Mouse (Mus musculus): Measurements from ENCODE around the gene Pitpnm1. TPM values are rescaled to one million over a fixed set of nuclear protein-coding genes. Genes with fewer than 3 reads are reported as not detected.

Gene Pitpnm1
- polyA plus RNA-seq, 1 experiment from 2014 or later, result 12.9 TPM

- H3K9ac ChIP-seq, result no peak overlapping the region
- no peak for ATAC-seq (ENCODE audit: insufficient read depth, low FRiP score, low read depth)
- peaks cover 11% of the 10 kb centered on the region for H3K36me3 ChIP-seq
- no peaks in the 10 kb centered on the region for H3K27me3 ChIP-seq (replicated peaks)
- no peak overlapping the region for H3K4me2 ChIP-seq
- WGBS, result 52% methylated on average over 3 of the region's 3 CpGs
- no peak overlapping the region for H3K4me3 ChIP-seq (replicated peaks)
- H3K9me3 ChIP-seq, result no peaks in the 10 kb centered on the region
- H3K4me1 ChIP-seq, result peaks cover 20% of the 10 kb centered on the region
- no peak overlapping the region for H3K27ac ChIP-seq
Measured at GRCm38 (mm10) chr19:4147022-4147405, 47.2 kb downstream of the Pitpnm1 start.

GRCm38 (mm10) chr19:4147782-4148490 lies 48.1 kb downstream of the Pitpnm1 start:
- H3K4me1 ChIP-seq, result peaks cover 20% of the 10 kb centered on the region
- H3K27ac ChIP-seq, result peak overlapping the region; percentile 19; the same call in 1 of the 2 replicates
- WGBS, result 39% methylated on average over 9 of the region's 9 CpGs
- H3K9me3 ChIP-seq, result no peaks in the 10 kb centered on the region
- H3K4me3 ChIP-seq (replicated peaks), result peak overlapping the region; percentile 92
- H3K27me3 ChIP-seq (replicated peaks), result no peaks in the 10 kb centered on the region
- ATAC-seq (ENCODE audit: insufficient read depth, low FRiP score, low read depth), result no peak
- peak overlapping the region; percentile 95; the same call in 1 of the 2 replicates for H3K9ac ChIP-seq
- H3K36me3 ChIP-seq, result peaks cover 14% of the 10 kb centered on the region
- H3K4me2 ChIP-seq, result peak overlapping the region; percentile 83

GRCm38 (mm10) chr19:4148491-4148806 lies 48.7 kb downstream of the Pitpnm1 start, which contains the start of gene Coro1b:
Coro1b (plus strand) TSS chr19:4148619.
- peak within 1 kb of the TSS; percentile 92 for H3K4me3 ChIP-seq (replicated peaks)
- H3K27ac ChIP-seq, result peak within 1 kb of the TSS; percentile 75
- no peaks in the 10 kb centered on the region for H3K9me3 ChIP-seq
- peaks cover 14% of the 10 kb centered on the region for H3K36me3 ChIP-seq
- H3K4me2 ChIP-seq, result peak within 1 kb of the TSS; percentile 83
- peaks cover 20% of the 10 kb centered on the region for H3K4me1 ChIP-seq
- H3K9ac ChIP-seq, result peak within 1 kb of the TSS; percentile 95
- ATAC-seq (ENCODE audit: insufficient read depth, low FRiP score, low read depth), result peak; percentile 94
- WGBS, result 0% methylated on average over 23 of the region's 33 CpGs
- no peaks in the 10 kb centered on the region for H3K27me3 ChIP-seq (replicated peaks)

GRCm38 (mm10) chr19:4148819-4149218 lies 49.0 kb downstream of the Pitpnm1 start:
- H3K4me2 ChIP-seq, result peak overlapping the region; percentile 83
- H3K27ac ChIP-seq, result peak overlapping the region; percentile 75
- H3K36me3 ChIP-seq, result peaks cover 14% of the 10 kb centered on the region
- H3K9me3 ChIP-seq, result no peaks in the 10 kb centered on the region
- H3K9ac ChIP-seq, result peak overlapping the region; percentile 95
- 2% methylated on average over 7 of the region's 8 CpGs for WGBS
- ATAC-seq (ENCODE audit: insufficient read depth, low FRiP score, low read depth), result 0 out of 2 replicates have a peak, but pooled peaks have one; percentile 0
- peak overlapping the region; percentile 92 for H3K4me3 ChIP-seq (replicated peaks)
- H3K4me1 ChIP-seq, result peaks cover 20% of the 10 kb centered on the region
- H3K27me3 ChIP-seq (replicated peaks), result no peaks in the 10 kb centered on the region

- no peaks in the 10 kb centered on the region for H3K9me3 ChIP-seq
- no peak overlapping the region for H3K27ac ChIP-seq
- no peak for ATAC-seq (ENCODE audit: insufficient read depth, low FRiP score, low read depth)
- H3K27me3 ChIP-seq (replicated peaks), result no peaks in the 10 kb centered on the region
- H3K4me1 ChIP-seq, result peaks cover 20% of the 10 kb centered on the region
- H3K4me3 ChIP-seq (replicated peaks), result peak overlapping the region; percentile 92
- H3K9ac ChIP-seq, result peak overlapping the region; percentile 95
- H3K4me2 ChIP-seq, result peak overlapping the region; percentile 83
- peaks cover 14% of the 10 kb centered on the region for H3K36me3 ChIP-seq
- 81% methylated on average over 11 of the region's 11 CpGs for WGBS
Measured at GRCm38 (mm10) chr19:4149283-4149682, 49.5 kb downstream of the Pitpnm1 start.

GRCm38 (mm10) chr19:4149764-4150461 lies 50.1 kb downstream of the Pitpnm1 start:
- Histone ChIP-seq H3K9ac (no peak overlapping the region), H3K27ac (no peak overlapping the region)

GRCm38 (mm10) chr19:4150567-4151487 lies 51.0 kb downstream of the Pitpnm1 start:
- Histone ChIP-seq H3K27ac (no peak overlapping the region), H3K4me2 (no peak overlapping the region), H3K4me3 (replicated peaks) (no peak overlapping the region), H3K4me1 (peaks cover 20% of the 10 kb centered on the region), H3K36me3 (peaks cover 14% of the 10 kb centered on the region), H3K9ac (no peak overlapping the region), H3K27me3 (replicated peaks) (no peaks in the 10 kb centered on the region), H3K9me3 (no peaks in the 10 kb centered on the region)
- 88% methylated on average over 22 of the region's 22 CpGs for WGBS
- ATAC-seq (ENCODE audit: insufficient read depth, low FRiP score, low read depth), result no peak

More at GRCm38 (mm10) chr19:4149764-4150461, 50.1 kb downstream of the Pitpnm1 start:
- H3K4me2 ChIP-seq, result peak overlapping the region; percentile 83
- no peaks in the 10 kb centered on the region for H3K9me3 ChIP-seq
- H3K27me3 ChIP-seq (replicated peaks), result no peaks in the 10 kb centered on the region
- WGBS, result 90% methylated on average over 17 of the region's 17 CpGs
- no peak for ATAC-seq (ENCODE audit: insufficient read depth, low FRiP score, low read depth)
- peaks cover 14% of the 10 kb centered on the region for H3K36me3 ChIP-seq
- H3K4me3 ChIP-seq (replicated peaks), result no peak overlapping the region
- H3K4me1 ChIP-seq, result peaks cover 20% of the 10 kb centered on the region

- no peak overlapping the region for H3K27ac ChIP-seq
- ATAC-seq (ENCODE audit: insufficient read depth, low FRiP score, low read depth), result no peak
- H3K4me3 ChIP-seq (replicated peaks), result no peak overlapping the region
- H3K36me3 ChIP-seq, result peaks cover 20% of the 10 kb centered on the region
- H3K27me3 ChIP-seq (replicated peaks), result no peaks in the 10 kb centered on the region
- no peak overlapping the region for H3K9ac ChIP-seq
- no peaks in the 10 kb centered on the region for H3K9me3 ChIP-seq
- WGBS, result 79% methylated on average over 5 of the region's 5 CpGs
- H3K4me2 ChIP-seq, result no peak overlapping the region
- H3K4me1 ChIP-seq, result peaks cover 20% of the 10 kb centered on the region
Measured at GRCm38 (mm10) chr19:4151488-4151860, 51.7 kb downstream of the Pitpnm1 start.

- H3K9me3 ChIP-seq, result no peaks in the 10 kb centered on the region
- peaks cover 20% of the 10 kb centered on the region for H3K4me1 ChIP-seq
- no peak overlapping the region for H3K27ac ChIP-seq
- 85% methylated on average over 5 of the region's 5 CpGs for WGBS
- H3K36me3 ChIP-seq, result peaks cover 24% of the 10 kb centered on the region
- no peak overlapping the region for H3K4me2 ChIP-seq
- no peak overlapping the region for H3K9ac ChIP-seq
- H3K27me3 ChIP-seq (replicated peaks), result no peaks in the 10 kb centered on the region
- ATAC-seq (ENCODE audit: insufficient read depth, low FRiP score, low read depth), result no peak
- H3K4me3 ChIP-seq (replicated peaks), result no peak overlapping the region
Measured at GRCm38 (mm10) chr19:4151898-4152297, 52.1 kb downstream of the Pitpnm1 start.

GRCm38 (mm10) chr19:4152445-4153231 lies 52.8 kb downstream of the Pitpnm1 start:
- Histone ChIP-seq H3K27me3 (replicated peaks) (no peaks in the 10 kb centered on the region), H3K36me3 (peaks cover 30% of the 10 kb centered on the region), H3K4me3 (replicated peaks) (no peak overlapping the region), H3K27ac (no peak overlapping the region), H3K9ac (no peak overlapping the region), H3K4me1 (peaks cover 20% of the 10 kb centered on the region), H3K4me2 (no peak overlapping the region), H3K9me3 (no peaks in the 10 kb centered on the region)
- 82% methylated on average over 8 of the region's 8 CpGs for WGBS
- ATAC-seq (ENCODE audit: insufficient read depth, low FRiP score, low read depth), result no peak

GRCm38 (mm10) chr19:4153232-4153654 lies 53.4 kb downstream of the Pitpnm1 start, which contains the start of gene Ptprcap:
Ptprcap (plus strand) TSS chr19:4153604.
- no peak for ATAC-seq (ENCODE audit: insufficient read depth, low FRiP score, low read depth)
- Histone ChIP-seq H3K36me3 (peaks cover 36% of the 10 kb centered on the region), H3K9me3 (no peaks in the 10 kb centered on the region), H3K27ac (no peak within 1 kb of the TSS), H3K27me3 (replicated peaks) (no peaks in the 10 kb centered on the region), H3K4me2 (no peak within 1 kb of the TSS), H3K4me3 (replicated peaks) (no peak within 1 kb of the TSS), H3K4me1 (peaks cover 14% of the 10 kb centered on the region), H3K9ac (no peak within 1 kb of the TSS)
- 75% methylated on average over 11 of the region's 11 CpGs for WGBS
